Mouse (Mus musculus): ENCODE measurements around the gene Myl12a.

GRCm38 (mm10) chr17:70967646-70968045, 35.0 kb downstream of the Myl12a start:
- TF ChIP-seq POLR2A (IDR thresholded peaks at IDR 0.05; ENCODE audit: low read depth, low read length) (no peak), CTCF (IDR thresholded peaks at IDR 0.05; ENCODE audit: borderline replicate concordance, insufficient read depth, low read length) (no peak)

Measured in embryonic fibroblast, embryonic 13.5 days (primary cell).